Mouse (Mus musculus) limb, embryonic 13.5 days (tissue): Measurements from ENCODE around the gene 4931428L18Rik. TPM values are rescaled to one million over a fixed set of nuclear protein-coding genes. Genes with fewer than 3 reads are reported as not detected.

ENCODE experiments used
- ATAC-seq: fragments of 200-750 bp; cut with Nextera tagmentation; 2 replicates; pipeline ENCODE4 v1.8.0; 2017; ENCODE audit warnings: low read depth, moderate number of reproducible peaks, moderate TSS enrichment; ENCODE audit not compliant: low FRiP score
- H3K27ac ChIP-seq: fragments of 300-500 bp; sonication (generic); 2 replicates; pipeline ENCODE4 v1.5.1; 2015; ENCODE audit warnings: inconsistent platforms, mild to moderate bottlenecking, moderate library complexity
- H3K27me3 ChIP-seq: fragments of 300-500 bp; sonication (generic); 2 replicates; pipeline ENCODE4 v1.6.1; 2015; ENCODE audit warnings: mild to moderate bottlenecking, inconsistent platforms
- H3K36me3 ChIP-seq: fragments of 300-500 bp; sonication (generic); 2 replicates; pipeline ENCODE4 v1.6.1; 2015; ENCODE audit warnings: inconsistent platforms, mild to moderate bottlenecking, moderate library complexity
- H3K4me1 ChIP-seq: fragments of 300-500 bp; sonication (generic); 2 replicates; pipeline ENCODE4 v1.6.1; 2015; ENCODE audit warnings: inconsistent platforms
- H3K4me2 ChIP-seq: fragments of 300-500 bp; sonication (generic); replicated peaks from 2 replicates; pipeline ENCODE4 v1.6.1; 2015; ENCODE audit warnings: inconsistent platforms, mild to moderate bottlenecking, moderate library complexity
- H3K4me3 ChIP-seq: fragments of 300-500 bp; sonication (generic); 2 replicates; pipeline ENCODE4 v1.5.1; 2015; ENCODE audit warnings: moderate library complexity, mild to moderate bottlenecking, inconsistent platforms
- H3K9ac ChIP-seq: fragments of 300-500 bp; sonication (generic); 2 replicates; pipeline ENCODE4 v1.6.1; 2015; ENCODE audit warnings: mild to moderate bottlenecking, inconsistent platforms
- H3K9me3 ChIP-seq: fragments of 300-500 bp; sonication (generic); 2 replicates; pipeline ENCODE4 v1.6.1; 2016; ENCODE audit warnings: inconsistent platforms
- WGBS: fragments of 180-500 bp; shearing (Covaris S2); methylation state at CpG from one replicate; pipeline ENCODE4 v1.1.7; 2015; 5-methylcytosine and 5-hydroxymethylcytosine counted together
- polyA plus RNA-seq: library from polyadenylated mRNA; unstranded; fragments of >200 nt; fragmentation: Nextera tagmentation; extraction: Ambion mirVana; gene quantifications from 2 replicates; pipeline ENCODE4 v1.2.1, GENCODE M21; 2015

4931428L18Rik gene
- polyA plus RNA-seq, 1 experiment from 2014 or later, result not detected

DNA sequence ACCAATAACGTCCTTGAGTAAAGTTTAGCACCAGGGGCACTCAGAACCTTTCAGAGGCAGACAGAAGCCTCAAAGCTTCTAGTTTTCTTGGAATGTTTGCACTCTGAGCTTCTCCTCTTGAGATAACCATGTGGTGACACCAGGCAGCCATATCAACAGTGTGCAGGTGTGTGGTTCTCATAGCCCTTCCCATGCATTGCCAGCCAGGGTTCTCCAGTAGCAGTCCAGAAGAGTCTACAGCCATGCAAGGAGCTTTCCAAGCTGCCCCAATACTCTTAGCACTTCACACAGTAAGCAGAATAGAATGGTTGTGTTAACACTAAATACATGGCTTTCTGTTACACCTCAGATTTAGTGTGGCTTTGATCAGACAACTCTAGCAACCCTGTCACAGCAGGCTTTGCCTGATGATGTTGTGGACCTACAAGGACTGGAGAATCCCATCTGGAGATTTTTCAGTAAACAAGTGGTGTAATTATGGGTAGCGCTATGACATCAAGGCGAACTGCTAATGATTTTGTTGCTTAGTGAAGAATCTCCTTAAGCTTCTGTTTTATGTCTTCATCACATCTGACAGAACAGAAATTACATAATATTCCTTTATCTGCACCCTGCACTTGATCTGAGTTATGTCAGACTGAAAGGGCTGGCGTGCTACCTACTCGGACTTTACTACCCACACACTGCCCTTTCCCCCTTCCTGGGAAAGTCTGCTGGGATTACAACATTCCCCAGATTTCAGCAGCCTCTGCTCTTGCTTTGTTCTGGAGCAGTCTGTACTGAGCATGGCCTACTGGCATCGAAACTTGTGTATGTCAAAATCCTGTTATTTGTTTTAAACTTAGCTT, 149.7 kb downstream of the 4931428L18Rik start:
- 39% methylated on average over 6 of the region's 6 CpGs for WGBS
- no peaks in the 10 kb centered on the region for H3K4me1 ChIP-seq
- ATAC-seq, result no peak

GRCm38 (mm10) chr1:31071209-31071608, 151.3 kb downstream of the 4931428L18Rik start:
- Histone ChIP-seq H3K27ac (no peak overlapping the region), H3K4me3 (no peak overlapping the region), H3K36me3 (no peaks in the 10 kb centered on the region), H3K9me3 (no peaks in the 10 kb centered on the region), H3K4me1 (no peaks in the 10 kb centered on the region), H3K9ac (no peak overlapping the region), H3K4me2 (no peak overlapping the region), H3K27me3 (no peaks in the 10 kb centered on the region)
- ATAC-seq, result no peak
- 51% methylated on average over 2 of the region's 2 CpGs for WGBS

More for the DNA sequence above, 149.7 kb downstream of the 4931428L18Rik start:
- no peaks in the 10 kb centered on the region for H3K27me3 ChIP-seq
- no peaks in the 10 kb centered on the region for H3K36me3 ChIP-seq
- H3K4me2 ChIP-seq, result no peak overlapping the region
- H3K9me3 ChIP-seq, result no peaks in the 10 kb centered on the region
- H3K9ac ChIP-seq, result no peak overlapping the region
- H3K27ac ChIP-seq, result no peak overlapping the region
- H3K4me3 ChIP-seq, result no peak overlapping the region

GRCm38 (mm10) chr1:31064817-31065740, 157.4 kb downstream of the 4931428L18Rik start:
- H3K4me2 ChIP-seq, result no peak overlapping the region

DNA sequence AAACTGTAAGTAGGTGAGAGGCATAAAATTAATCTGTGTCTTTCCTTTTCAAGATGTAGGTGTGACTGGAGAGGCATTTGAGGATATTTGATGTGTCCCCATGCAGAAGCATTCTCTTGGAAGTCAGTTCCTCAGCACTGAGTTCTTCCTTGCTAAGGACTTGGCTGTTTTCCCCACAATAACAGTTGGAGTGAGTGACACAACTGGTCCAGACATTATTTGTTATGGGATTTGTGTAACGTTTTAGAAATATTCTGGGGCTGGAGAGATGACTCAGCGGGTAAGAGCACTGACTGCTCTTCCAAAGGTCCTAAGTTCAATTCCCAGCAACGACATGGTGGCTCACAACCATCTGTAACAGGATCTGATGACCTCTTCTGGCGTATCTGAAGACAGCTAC, 162.7 kb downstream of the 4931428L18Rik start:
- Histone ChIP-seq H3K27ac (no peak overlapping the region), H3K4me1 (no peaks in the 10 kb centered on the region), H3K4me2 (no peak overlapping the region), H3K9me3 (no peaks in the 10 kb centered on the region), H3K4me3 (no peak overlapping the region), H3K9ac (no peak overlapping the region), H3K36me3 (no peaks in the 10 kb centered on the region), H3K27me3 (no peaks in the 10 kb centered on the region)
- 78% methylated on average over 4 of the region's 4 CpGs for WGBS
- no peak for ATAC-seq

More at GRCm38 (mm10) chr1:31064817-31065740, 157.4 kb downstream of the 4931428L18Rik start:
- no peaks in the 10 kb centered on the region for H3K9me3 ChIP-seq
- H3K27ac ChIP-seq, result no peak overlapping the region
- 83% methylated on average over 12 of the region's 12 CpGs for WGBS
- H3K36me3 ChIP-seq, result no peaks in the 10 kb centered on the region
- H3K4me3 ChIP-seq, result no peak overlapping the region
- H3K9ac ChIP-seq, result no peak overlapping the region
- no peaks in the 10 kb centered on the region for H3K27me3 ChIP-seq
- no peak for ATAC-seq
- no peaks in the 10 kb centered on the region for H3K4me1 ChIP-seq

DNA sequence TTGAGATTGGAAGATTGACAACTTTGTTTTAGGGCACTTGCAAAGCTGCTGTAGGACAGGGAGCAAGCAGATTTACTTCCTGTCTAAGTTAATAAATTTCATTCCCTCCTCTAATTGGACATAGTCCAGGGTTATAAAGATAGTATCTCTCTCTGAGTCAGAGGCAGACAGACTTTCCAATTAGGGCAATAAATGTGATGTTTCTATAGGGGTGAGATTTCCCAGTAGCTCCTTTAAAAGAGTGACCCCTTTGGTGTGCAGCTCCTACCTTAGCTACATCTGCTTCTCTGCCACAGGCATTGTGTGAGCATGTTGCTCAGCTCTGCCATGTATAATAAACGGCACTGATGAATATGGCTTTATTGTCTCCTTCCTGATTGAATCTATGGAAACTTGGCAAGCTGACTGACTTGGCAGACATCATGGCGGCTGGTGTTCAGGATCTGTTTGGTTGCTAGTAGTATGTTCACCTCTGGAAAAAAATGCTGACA, 163.6 kb downstream of the 4931428L18Rik start:
- H3K4me1 ChIP-seq, result no peaks in the 10 kb centered on the region
- no peak overlapping the region for H3K9ac ChIP-seq
- no peak overlapping the region for H3K4me2 ChIP-seq
- no peaks in the 10 kb centered on the region for H3K27me3 ChIP-seq
- H3K4me3 ChIP-seq, result no peak overlapping the region
- no peak; the same call in 1 of the 2 replicates for ATAC-seq
- H3K27ac ChIP-seq, result no peak overlapping the region
- no peaks in the 10 kb centered on the region for H3K9me3 ChIP-seq
- no peaks in the 10 kb centered on the region for H3K36me3 ChIP-seq
- 29% methylated on average over 2 of the region's 2 CpGs for WGBS

GRCm38 (mm10) chr1:31058196-31058595, 164.3 kb downstream of the 4931428L18Rik start:
- Histone ChIP-seq H3K9me3 (no peaks in the 10 kb centered on the region), H3K9ac (no peak overlapping the region), H3K4me1 (no peaks in the 10 kb centered on the region), H3K4me3 (no peak overlapping the region), H3K4me2 (no peak overlapping the region), H3K36me3 (no peaks in the 10 kb centered on the region), H3K27me3 (no peaks in the 10 kb centered on the region), H3K27ac (no peak overlapping the region)
- no peak for ATAC-seq
- 8% methylated on average over 3 of the region's 3 CpGs for WGBS

DNA sequence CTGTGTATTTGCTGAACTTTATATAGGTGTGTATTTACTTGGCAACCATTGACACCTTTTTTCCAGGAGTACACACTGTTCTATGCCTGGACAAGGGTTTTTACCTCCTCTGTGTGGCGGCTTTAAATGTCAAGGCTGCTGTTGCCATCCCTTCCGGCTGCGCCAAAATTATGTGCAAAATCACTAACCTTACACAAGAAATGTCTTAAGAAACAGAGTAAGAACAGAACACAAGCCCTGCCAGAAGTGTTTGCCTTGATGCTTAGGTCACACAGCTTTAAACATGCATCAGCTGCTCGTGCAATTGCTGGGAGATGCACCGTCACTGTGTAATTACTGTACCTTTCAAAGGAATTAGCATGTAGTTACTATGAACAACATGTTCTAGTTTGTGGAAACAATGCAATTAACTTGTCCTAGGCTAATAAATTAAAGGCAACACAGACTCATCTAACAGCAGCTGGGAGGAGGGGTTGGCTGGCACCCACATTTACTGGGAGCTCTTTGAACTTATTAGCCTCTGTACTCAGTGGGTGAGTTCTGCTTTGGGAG, 171.0 kb downstream of the 4931428L18Rik start:
- H3K9me3 ChIP-seq, result no peaks in the 10 kb centered on the region
- H3K9ac ChIP-seq, result no peak overlapping the region
- H3K4me3 ChIP-seq, result no peak overlapping the region
- H3K4me2 ChIP-seq, result no peak overlapping the region
- no peak for ATAC-seq
- no peaks in the 10 kb centered on the region for H3K4me1 ChIP-seq
- H3K27me3 ChIP-seq, result no peaks in the 10 kb centered on the region
- no peak overlapping the region for H3K27ac ChIP-seq
- no peaks in the 10 kb centered on the region for H3K36me3 ChIP-seq
- 48% methylated on average over 5 of the region's 5 CpGs for WGBS

DNA sequence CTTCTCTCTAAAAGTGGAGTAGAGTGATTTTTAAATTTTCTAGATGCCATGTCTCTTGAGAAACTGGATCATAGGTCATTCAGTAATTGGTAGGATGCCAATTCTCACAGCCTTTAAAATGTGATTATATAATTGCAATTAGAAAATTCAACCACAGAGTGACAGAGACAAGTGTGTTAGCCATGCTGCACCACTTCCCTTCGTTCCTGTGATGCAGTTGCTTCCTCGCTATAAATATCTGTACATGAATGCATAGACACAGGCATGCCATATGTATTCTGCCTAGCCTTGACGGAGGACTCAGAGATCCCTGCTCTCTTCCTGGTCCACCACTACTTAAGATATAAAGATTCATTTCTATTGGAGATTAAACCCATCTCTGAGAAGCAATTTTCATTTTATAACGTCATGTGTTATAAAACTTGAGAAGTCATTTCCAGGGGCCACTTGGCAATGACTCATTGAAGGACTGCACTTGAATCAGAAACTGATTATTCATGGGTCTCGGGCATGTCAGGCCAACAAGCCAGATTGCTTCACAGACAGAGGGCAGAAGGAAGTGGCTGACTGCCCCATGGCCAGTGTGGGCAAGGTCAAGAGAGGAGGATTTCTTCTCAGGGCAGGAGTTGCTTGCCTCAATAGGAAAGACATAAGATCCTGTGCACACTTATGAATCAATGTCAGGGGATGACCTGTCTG, 172.4 kb downstream of the 4931428L18Rik start:
- no peak overlapping the region for H3K4me2 ChIP-seq
- ATAC-seq, result no peak
- H3K36me3 ChIP-seq, result no peaks in the 10 kb centered on the region
- H3K4me1 ChIP-seq, result no peaks in the 10 kb centered on the region
- no peak overlapping the region for H3K9ac ChIP-seq
- H3K27me3 ChIP-seq, result no peaks in the 10 kb centered on the region
- no peak overlapping the region for H3K27ac ChIP-seq
- no peak overlapping the region for H3K4me3 ChIP-seq
- H3K9me3 ChIP-seq, result no peaks in the 10 kb centered on the region
- WGBS, result 69% methylated on average over 5 of the region's 5 CpGs

DNA sequence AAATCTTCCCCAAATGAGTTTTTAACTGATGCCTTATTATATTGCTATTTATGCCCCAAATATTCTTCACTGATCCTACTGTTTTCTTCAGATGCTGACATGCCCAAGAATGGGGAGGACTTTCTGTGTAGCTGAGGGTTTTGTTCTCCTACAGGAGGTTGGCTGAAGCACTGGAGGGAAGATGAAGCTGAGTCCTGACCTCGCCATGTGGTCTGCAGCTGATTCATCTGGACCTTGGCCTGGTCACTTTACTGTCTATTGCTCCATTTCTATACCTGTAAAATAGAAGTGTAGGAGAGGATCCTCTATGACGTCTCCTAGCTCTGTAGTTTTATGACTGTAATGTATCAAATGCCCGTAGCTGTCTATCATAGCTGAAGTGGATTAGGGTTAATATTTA, 179.3 kb downstream of the 4931428L18Rik start:
- Histone ChIP-seq H3K4me3 (no peak overlapping the region), H3K36me3 (no peaks in the 10 kb centered on the region), H3K27ac (no peak overlapping the region), H3K9me3 (no peaks in the 10 kb centered on the region), H3K4me1 (no peaks in the 10 kb centered on the region), H3K27me3 (no peaks in the 10 kb centered on the region), H3K9ac (no peak overlapping the region), H3K4me2 (no peak overlapping the region)
- WGBS, result 66% methylated on average over 3 of the region's 3 CpGs
- ATAC-seq, result no peak

DNA sequence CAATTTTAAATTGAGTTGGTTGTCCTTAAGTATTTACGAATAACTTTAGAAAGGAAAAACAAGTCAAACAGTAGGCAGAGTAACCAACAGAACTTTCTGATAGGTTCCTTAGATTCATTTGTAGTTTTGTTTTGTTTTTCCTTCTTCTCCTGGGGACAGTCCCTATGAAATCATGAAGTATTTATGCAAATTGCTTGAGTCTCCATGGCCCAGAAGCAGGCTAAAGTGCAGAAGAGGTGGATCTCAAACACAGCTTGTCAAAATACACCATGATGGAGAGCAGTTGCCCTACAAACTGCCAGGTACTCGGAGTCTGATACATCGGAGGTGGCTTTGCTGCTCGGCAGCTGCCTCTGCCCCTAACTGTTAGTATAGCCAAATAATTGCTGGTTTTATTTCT, 179.7 kb downstream of the 4931428L18Rik start:
- ATAC-seq, result no peak
- no peak overlapping the region for H3K4me2 ChIP-seq
- H3K27me3 ChIP-seq, result no peaks in the 10 kb centered on the region
- no peak overlapping the region for H3K4me3 ChIP-seq
- H3K4me1 ChIP-seq, result no peaks in the 10 kb centered on the region
- no peaks in the 10 kb centered on the region for H3K9me3 ChIP-seq
- no peak overlapping the region for H3K9ac ChIP-seq
- no peak overlapping the region for H3K27ac ChIP-seq
- H3K36me3 ChIP-seq, result no peaks in the 10 kb centered on the region
- 83% methylated on average over 4 of the region's 4 CpGs for WGBS

- no peaks in the 10 kb centered on the region for H3K36me3 ChIP-seq
- no peak for ATAC-seq
- no peaks in the 10 kb centered on the region for H3K4me1 ChIP-seq
- H3K9ac ChIP-seq, result no peak overlapping the region
- H3K4me2 ChIP-seq, result no peak overlapping the region
- H3K4me3 ChIP-seq, result no peak overlapping the region
- no peaks in the 10 kb centered on the region for H3K9me3 ChIP-seq
- H3K27me3 ChIP-seq, result no peaks in the 10 kb centered on the region
- 78% methylated on average over 2 of the region's 2 CpGs for WGBS
- H3K27ac ChIP-seq, result no peak overlapping the region
Observed at GRCm38 (mm10) chr1:31033851-31034534, 188.5 kb downstream of the 4931428L18Rik start.
